Mouse (Mus musculus) gastrocnemius, postnatal 4 days (tissue): ENCODE data around the gene Cers2. TPM values are rescaled to one million over a fixed set of nuclear protein-coding genes. Genes with fewer than 3 reads are reported as not detected.

ENCODE experiments used
- total RNA-seq, 2 experiments: library from RNA; stranded (reverse); gene quantifications; 2 replicates each; pipeline ENCODE4 v1.2.3; 2021

The Cers2 gene
- total RNA-seq, 2 experiments from 2014 or later: 56.0 to 61.5 TPM

Other genes starting within 250 kb of the Cers2 start
- gene Pip5k1a, start 207.9 kb upstream of the Cers2 start, total RNA-seq: 10 to 100 TPM; 22.7 to 26.2 TPM
- gene Vps72, start 203.8 kb upstream of the Cers2 start, total RNA-seq: 10 to 100 TPM; 62.3 to 71.2 TPM
- gene Tmod4, start 190.3 kb upstream of the Cers2 start, total RNA-seq: 100 to 1,000 TPM; 250 to 275 TPM
- 10 to 100 TPM; 48.8 to 51.2 TPM for gene Scnm1, start 180.8 kb upstream of the Cers2 start, total RNA-seq
- 1 to 10 TPM; 6.8 to 7.0 TPM for gene Lysmd1, start 180.7 kb upstream of the Cers2 start, total RNA-seq
- 1 to 10 TPM; 2.8 to 3.7 TPM for gene Tnfaip8l2, start 172.4 kb upstream of the Cers2 start, total RNA-seq
- gene Sema6c, start 154.3 kb upstream of the Cers2 start, total RNA-seq: 100 to 1,000 TPM; 112 to 123 TPM
- gene Gabpb2, start 96.9 kb upstream of the Cers2 start, total RNA-seq: 10 to 100 TPM; 18.0 to 18.8 TPM
- gene Cdc42se1, start 86.1 kb upstream of the Cers2 start, total RNA-seq: 10 to 100 TPM; 48.1 to 49.2 TPM
- 10 to 100 TPM; 30.9 to 34.4 TPM for gene Mllt11, start 82.6 kb upstream of the Cers2 start, total RNA-seq
- under 1 TPM in 1 of 2 experiments, not detected in 1; 0.18 TPM for gene Gm128, start 73.2 kb upstream of the Cers2 start, total RNA-seq
- under 1 TPM; 0.16 to 0.29 TPM for gene Bnipl, start 63.6 kb upstream of the Cers2 start, total RNA-seq
- 10 to 100 TPM; 22.8 to 26.8 TPM for gene Mindy1, start 33.4 kb upstream of the Cers2 start, total RNA-seq
- gene Prune1, start 32.7 kb upstream of the Cers2 start, total RNA-seq: 10 to 100 TPM; 68.7 to 78.2 TPM
- gene Anxa9, start 7.6 kb upstream of the Cers2 start, total RNA-seq: 1 to 10 TPM in 1 of 2 experiments, under 1 TPM in 1; 0.57 to 1.1 TPM
- gene Setdb1, start 42.4 kb downstream of the Cers2 start, total RNA-seq: 10 to 100 TPM; 22.5 to 24.5 TPM
- gene 4930558C23Rik, start 88.0 kb downstream of the Cers2 start, total RNA-seq: not detected
- 10 to 100 TPM; 59.6 to 72.8 TPM for gene Arnt, start 119.6 kb downstream of the Cers2 start, total RNA-seq
- 10 to 100 TPM; 49.1 to 52.4 TPM for gene Ctsk, start 184.5 kb downstream of the Cers2 start, total RNA-seq
- gene Ctss, start 212.0 kb downstream of the Cers2 start, total RNA-seq: 10 to 100 TPM; 10.1 to 10.7 TPM
- gene Hormad1, start 244.9 kb downstream of the Cers2 start, total RNA-seq: not detected